Comparison of ENCODE assay signal across 22 mouse cellular contexts in genomic region chr4:123562177-123562815, GRCm38 (mm10).
DNase-seq lines count a peak whose midpoint lies in the region; ATAC-seq lines count a peak whose summit lies in the region.
"Had no signal": no experiment of that assay in that cellular context is flagged by ENCODE, and none has a peak within 500 bp of the region (broad histone marks: within the 10 kb centered on the region; RNA-seq: fewer than 3 reads in every experiment).

No protein-coding gene starts in this region.

- peak overlapping the region; percentile 12; the same call in 1 of the 2 replicates for H3K4me3 ChIP-seq in heart, embryonic 11.5 days (ENCODE audit: low read depth, low read length)
- H3K4me3 ChIP-seq in macrophage (ENCODE audit: inconsistent target), result no peak overlapping the region
- no peak overlapping the region for H3K4me3 ChIP-seq in forebrain, embryonic 15.5 days
- H3K4me3 ChIP-seq: embryonic facial prominence, embryonic 10.5 days; limb, embryonic 15.5 days had no signal

- no peaks in the 10 kb centered on the region for H3K36me3 ChIP-seq in heart, embryonic 11.5 days (ENCODE audit: control insufficient read depth, insufficient read depth, low read length)
- H3K36me3 ChIP-seq in macrophage (ENCODE audit: inconsistent target), result no peaks in the 10 kb centered on the region
- no peaks in the 10 kb centered on the region for H3K36me3 ChIP-seq in forebrain, embryonic 15.5 days
- H3K36me3 ChIP-seq: embryonic facial prominence, embryonic 10.5 days; limb, embryonic 15.5 days had no signal

- H3K79me2 ChIP-seq in macrophage (ENCODE audit: inconsistent target), result peaks cover 100% of the 10 kb centered on the region

- intact Hi-C loops in heart, postnatal 14 days (cut with DNase I), result no loop called here

- peaks cover 46% of the 10 kb centered on the region for H3K4me1 ChIP-seq in heart, embryonic 11.5 days (ENCODE audit: control insufficient read depth, insufficient read depth, low read length)
- H3K4me1 ChIP-seq in forebrain, embryonic 15.5 days, result peaks cover 11% of the 10 kb centered on the region

- peak overlapping the region; percentile 59 for H3K4me2 ChIP-seq in heart, embryonic 11.5 days
- H3K4me2 ChIP-seq in forebrain, embryonic 15.5 days (replicated peaks), result no peak overlapping the region
- H3K4me2 ChIP-seq: limb, embryonic 15.5 days had no signal

- peak overlapping the region; percentile 95 for H3K27ac ChIP-seq in heart, embryonic 11.5 days (ENCODE audit: low read depth, low read length)
- peak overlapping the region; percentile 95 for H3K27ac ChIP-seq in macrophage
- no peak overlapping the region for H3K27ac ChIP-seq in forebrain, embryonic 15.5 days (replicated peaks)
- H3K27ac ChIP-seq: embryonic facial prominence, embryonic 10.5 days; hindbrain, postnatal 0 days; kidney, postnatal 0 days; limb, embryonic 15.5 days had no signal

- H3K27me3 ChIP-seq in heart, embryonic 11.5 days (ENCODE audit: control insufficient read depth, insufficient read depth, low read length), result no peaks in the 10 kb centered on the region
- H3K27me3 ChIP-seq in forebrain, embryonic 15.5 days, result no peaks in the 10 kb centered on the region
- H3K27me3 ChIP-seq: limb, embryonic 15.5 days had no signal

- no peak for DNase-seq in heart, postnatal 14 days
- peak; percentile 59 for DNase-seq in A20 (ENCODE audit: low read depth, low spot score)
- no peak for DNase-seq in layer of hippocampus, adult 9-10 months (ENCODE audit: low spot score)
- DNase-seq in T-cell, adult 2 months (ENCODE audit: low spot score), result no peak
- DNase-seq: adrenal gland, postnatal 36 days; cerebellum, adult 2 months; cerebellum, postnatal 36 days; gastrocnemius, postnatal 10 days; kidney, adult 18-20 months; liver, postnatal 0 days; lung, postnatal 10 days; retina, postnatal 1 day; right cerebral cortex, postnatal 4 days; thymus, postnatal 25 days had no signal

- no peaks in the 10 kb centered on the region for H3K9me3 ChIP-seq in heart, embryonic 11.5 days (replicated peaks; ENCODE audit: control insufficient read depth, low read length)
- H3K9me3 ChIP-seq in forebrain, embryonic 15.5 days, result no peaks in the 10 kb centered on the region
- H3K9me3 ChIP-seq: embryonic facial prominence, embryonic 10.5 days; limb, embryonic 15.5 days had no signal

- no peak for ATAC-seq in heart, embryonic 11.5 days (replicated peaks; ENCODE audit: insufficient number of reproducible peaks, low FRiP score, low TSS enrichment)
- ATAC-seq in common myeloid progenitor, adult 5-6 weeks (replicated peaks; ENCODE audit: low read depth, poor library complexity, severe bottlenecking), result 0 out of 2 replicates have a peak, but pooled peaks have one; percentile 24
- ATAC-seq in forebrain, embryonic 15.5 days (replicated peaks), result no peak
- ATAC-seq: hindbrain, postnatal 0 days; liver, postnatal 0 days had no signal

- peak overlapping the region; percentile 46; the same call in 1 of the 2 replicates for H3K9ac ChIP-seq in heart, embryonic 11.5 days (ENCODE audit: low read depth, low read length)
- H3K9ac ChIP-seq in forebrain, embryonic 15.5 days (replicated peaks), result no peak overlapping the region
- H3K9ac ChIP-seq: limb, embryonic 15.5 days; liver, postnatal 0 days had no signal

- WGBS in heart, embryonic 11.5 days (ENCODE audit: insufficient replicate concordance), result 55% methylated on average over 3 of the region's 3 CpGs
- WGBS in macrophage (ENCODE audit: missing documents), result 13% methylated on average over 3 of the region's 3 CpGs
- 85% methylated on average over 3 of the region's 3 CpGs for WGBS in forebrain, embryonic 15.5 days
